Mouse (Mus musculus) heart, postnatal 25 days (tissue): ENCODE data around the gene Fam172a. TPM values are rescaled to one million over a fixed set of nuclear protein-coding genes. Genes with fewer than 3 reads are reported as not detected.

Experiments used
- DNase-seq: peaks from one replicate; pipeline ENCODE4 v3.0.0; 2022; ENCODE audit warnings: low spot score
- intact Hi-C: fragments of 180-260 bp; cut with DNase I; formaldehyde crosslinking; loops from one replicate; pipeline ENCODE4 v1.15.1; 2025
- total RNA-seq, 2 experiments: library from RNA; stranded (reverse); gene quantifications; 2 replicates each; pipeline ENCODE4 v1.2.3; 2021

Fam172a gene
- total RNA-seq, 2 experiments from 2014 or later, result 10.8 to 12.6 TPM

DNA sequence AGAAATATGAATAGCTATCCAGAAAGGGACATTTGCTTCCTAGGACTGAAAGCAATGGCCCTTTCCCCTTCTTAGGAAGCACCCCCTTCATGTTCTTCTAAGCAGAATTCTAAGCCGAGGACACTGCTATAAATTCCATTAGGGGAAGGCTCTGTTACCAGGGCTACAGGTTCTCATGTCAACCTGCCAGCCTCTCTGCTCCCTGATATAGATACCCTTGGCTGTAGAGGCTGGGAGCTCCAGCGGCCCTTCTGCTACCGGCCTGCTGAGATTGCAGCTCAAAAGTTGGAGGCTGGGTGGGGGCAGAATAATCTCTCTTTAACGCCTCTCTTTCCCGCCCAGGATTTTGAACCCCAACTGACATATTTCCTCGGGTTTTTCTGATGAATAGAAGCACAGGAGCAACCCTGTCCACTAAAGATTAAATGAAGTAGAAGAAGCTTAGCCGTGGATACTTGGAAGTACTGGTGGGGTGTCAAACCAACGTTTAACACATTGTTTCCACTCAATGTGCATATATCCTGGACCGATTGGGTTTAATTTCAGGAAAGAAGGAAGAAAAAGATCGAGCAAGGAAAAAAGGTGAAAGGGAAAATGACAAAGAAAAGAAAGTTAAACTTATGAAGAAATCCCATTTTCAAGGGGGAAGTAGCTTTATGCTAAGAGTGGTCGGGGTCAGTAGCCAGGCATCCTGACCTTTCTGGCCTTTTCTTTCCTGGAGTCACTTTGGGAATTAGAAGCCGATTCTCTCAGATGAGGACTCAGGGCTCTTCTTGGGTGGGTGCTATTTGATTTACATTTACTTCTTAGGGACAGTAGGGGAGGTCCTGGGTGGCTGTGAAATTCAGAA lies 506.2 kb downstream of the Fam172a start:
- intact Hi-C loops, result loop anchor here (10.0 kb wide), 3 partner anchors 343 to 1163 kb away; partner anchors contain the start of genes 2210408I21Rik and Slf1
- DNase-seq, result no peak

DNA sequence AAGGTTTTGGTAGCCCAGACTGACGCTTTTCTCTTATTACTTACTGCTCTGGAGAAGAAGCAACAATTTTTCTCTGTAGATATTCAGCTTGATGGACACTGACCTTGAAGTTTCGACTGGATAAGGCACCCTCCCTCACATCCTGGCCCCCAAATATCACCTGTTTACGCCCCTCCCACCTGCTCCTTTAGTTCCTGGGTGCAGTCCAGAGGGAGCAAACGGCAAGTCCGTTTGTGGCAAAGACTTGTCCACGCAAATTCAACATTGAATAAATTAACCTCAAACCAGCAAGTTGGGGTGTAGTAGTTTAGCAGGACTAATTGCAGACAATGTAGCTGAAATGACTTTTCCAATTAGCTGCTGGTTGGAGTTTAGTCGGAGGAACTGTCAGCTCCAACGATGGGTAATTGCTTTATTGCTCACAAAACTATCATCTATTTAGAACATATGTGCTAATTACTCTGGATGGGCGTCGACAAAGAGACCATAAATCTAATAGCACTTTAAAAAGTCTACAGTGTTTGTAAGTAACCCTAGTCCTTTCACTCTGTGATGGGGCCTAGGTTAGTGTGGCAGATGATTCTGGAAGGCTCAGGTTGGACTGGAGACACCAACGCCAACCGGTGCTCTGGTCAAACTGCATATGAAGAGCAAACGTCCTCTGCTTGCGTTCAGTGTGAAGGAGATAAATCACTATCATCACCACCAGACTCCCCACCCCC lies 507.0 kb downstream of the Fam172a start:
- intact Hi-C loops, result loop anchor here (10.0 kb wide), 3 partner anchors 344 to 1164 kb away; partner anchors contain the start of genes 2210408I21Rik and Slf1
- no peak for DNase-seq

DNA sequence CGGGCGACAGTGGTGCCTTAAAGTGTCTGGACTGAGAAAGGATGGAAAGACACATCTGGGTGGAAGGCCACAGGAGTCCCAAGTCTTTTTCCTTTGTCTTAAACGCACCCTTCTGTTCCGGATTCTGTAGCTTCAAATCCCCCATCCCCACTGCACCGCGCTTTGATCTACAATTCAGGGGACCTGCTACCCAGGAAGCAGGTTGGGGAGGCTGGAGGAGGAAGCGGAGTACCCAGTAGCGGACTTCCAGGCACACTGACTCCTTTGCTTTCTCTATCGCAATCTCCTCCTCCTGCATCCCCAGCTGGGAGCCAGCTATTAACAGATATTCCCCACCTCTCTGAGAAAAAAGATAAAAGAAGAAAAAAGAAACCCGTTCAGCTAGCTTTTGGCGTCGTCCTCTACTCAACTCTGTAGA lies 507.8 kb downstream of the Fam172a start:
- no peak for DNase-seq
- intact Hi-C loops, result loop anchor here (10.0 kb wide), 3 partner anchors 345 to 1165 kb away; partner anchors contain the start of genes 2210408I21Rik and Slf1

DNA sequence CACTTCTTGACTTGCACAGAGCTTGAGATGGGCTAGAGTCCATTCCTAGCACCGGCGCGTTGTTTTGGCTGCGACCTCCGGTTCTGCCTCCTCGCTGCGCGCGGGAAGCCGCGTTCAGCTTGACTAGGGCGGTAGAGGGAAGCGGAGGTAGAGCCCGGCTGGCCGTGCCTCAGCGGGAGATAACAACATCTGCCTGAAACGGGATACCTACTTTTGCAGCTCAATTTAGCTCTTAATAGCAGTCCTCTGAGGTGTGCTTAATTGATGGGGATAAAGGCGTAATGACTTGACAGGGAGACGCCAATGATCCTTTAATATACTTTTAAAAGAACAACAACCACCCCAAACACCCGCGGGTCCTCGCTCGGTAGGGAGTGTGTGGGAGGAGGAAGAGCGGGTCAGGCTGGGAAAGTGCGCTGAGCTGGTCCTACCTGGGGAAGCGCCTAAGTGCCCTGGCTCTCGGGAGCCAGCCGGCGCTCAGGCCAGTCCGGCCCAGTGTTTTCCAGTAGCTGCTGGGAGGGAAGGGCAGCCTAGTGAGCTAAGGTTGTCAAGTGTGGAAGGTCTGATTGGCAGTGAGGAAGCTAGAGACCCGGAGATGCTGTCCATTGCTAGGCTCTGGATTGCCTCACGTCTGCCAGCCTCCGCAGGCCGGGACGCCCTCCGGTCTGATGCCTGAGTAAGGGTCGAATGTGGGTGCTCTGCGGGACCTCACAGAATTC lies 508.4 kb downstream of the Fam172a start:
- DNase-seq, result no peak
- intact Hi-C loops, result no loop called here

DNA sequence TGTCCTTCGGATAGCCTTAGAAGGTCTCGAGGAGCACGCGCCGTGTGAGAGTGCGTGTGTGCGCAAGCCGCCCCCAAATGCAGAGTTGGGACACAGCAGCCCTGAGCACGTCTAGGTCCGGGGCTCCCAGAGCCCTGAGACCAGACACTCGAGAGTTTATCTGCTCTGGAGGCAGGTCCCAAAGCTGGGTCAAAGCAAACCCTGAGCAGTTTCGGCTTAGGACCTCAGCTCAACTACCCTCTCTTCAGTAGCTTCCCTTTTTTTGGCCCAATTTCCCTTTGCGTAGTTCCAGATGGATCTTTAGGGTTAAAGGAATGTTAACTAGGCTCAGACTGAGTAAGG lies 508.9 kb downstream of the Fam172a start:
- no peak for DNase-seq
- intact Hi-C loops, result no loop called here

DNA sequence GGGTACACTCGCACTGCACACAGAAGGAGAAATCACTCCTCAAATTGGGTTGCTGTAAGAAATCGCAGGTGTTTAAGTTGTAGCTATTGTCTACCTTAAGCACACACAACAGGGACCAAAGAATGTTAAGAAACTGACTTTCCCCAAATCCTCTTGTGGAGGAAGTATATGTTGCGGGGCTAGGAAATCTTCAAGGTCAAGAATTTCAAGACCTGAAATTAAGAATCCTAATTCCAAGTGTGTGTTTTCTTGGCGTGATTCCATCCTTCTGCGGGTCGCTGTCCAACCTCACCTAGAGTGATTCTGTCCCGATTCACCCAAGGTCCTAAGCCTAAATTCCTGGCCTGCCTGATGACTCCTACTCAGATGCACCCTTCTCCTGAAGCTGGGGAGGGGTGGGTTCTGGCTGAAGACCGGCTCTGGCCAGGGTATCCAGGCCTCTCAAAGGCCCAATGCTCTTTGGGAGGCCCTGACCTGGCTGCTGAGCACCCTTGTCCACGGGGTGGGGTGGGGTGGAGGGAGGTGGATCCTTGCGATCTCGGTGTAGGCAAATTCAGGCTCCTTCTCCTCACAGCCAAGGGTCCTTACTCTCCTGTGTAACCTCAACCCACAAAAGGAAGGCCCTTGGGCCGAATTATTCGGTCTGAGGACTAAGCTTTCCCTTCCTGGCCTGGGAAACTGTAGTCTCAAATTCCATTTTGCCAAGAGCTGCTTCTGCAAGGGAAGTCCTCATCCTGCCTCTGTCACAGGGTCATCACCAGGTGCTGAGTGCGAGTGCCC lies 509.6 kb downstream of the Fam172a start:
- intact Hi-C loops, result no loop called here
- no peak for DNase-seq

DNA sequence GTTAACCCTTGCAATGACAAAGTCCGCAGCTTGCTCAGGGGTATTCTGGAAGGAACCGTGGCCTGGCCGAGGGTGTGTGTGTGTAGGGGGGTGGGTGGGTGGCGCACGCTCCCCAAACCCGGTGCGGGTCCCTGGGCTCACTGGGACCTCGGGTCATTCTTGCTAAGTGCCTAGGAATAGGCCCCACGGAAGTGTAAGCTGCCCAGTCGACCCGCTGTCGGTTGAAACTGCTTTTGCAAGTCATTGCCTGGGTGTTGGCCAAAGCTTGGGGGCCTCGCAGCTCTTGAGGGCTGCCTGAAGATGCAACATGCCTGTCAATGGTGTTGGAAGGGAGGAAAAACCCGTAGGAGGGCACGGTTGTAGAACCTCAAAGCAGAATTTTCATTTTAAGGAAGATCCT lies 510.3 kb downstream of the Fam172a start:
- intact Hi-C loops, result no loop called here

DNA sequence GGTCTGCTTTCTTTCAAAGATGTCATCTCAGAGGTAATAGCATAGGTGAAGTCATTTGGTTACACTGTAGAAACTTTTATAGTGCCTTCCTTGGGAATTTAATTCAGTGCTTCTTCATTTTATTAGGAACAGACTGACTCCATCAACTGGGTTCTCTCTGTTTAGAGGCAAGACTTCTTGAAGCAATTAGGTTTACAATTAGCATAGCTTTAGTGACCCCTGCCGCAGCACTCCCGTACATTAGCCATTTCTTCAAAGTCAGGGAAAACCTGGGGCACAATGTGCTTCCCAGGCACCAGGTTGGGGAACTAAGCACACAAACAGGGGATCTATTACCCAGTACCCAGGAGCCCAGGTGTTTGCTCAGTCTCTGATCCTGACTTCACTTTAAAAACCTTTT lies 511.3 kb downstream of the Fam172a start:
- intact Hi-C loops, result no loop called here

More for the DNA sequence above, 510.3 kb downstream of the Fam172a start:
- no peak for DNase-seq

DNA sequence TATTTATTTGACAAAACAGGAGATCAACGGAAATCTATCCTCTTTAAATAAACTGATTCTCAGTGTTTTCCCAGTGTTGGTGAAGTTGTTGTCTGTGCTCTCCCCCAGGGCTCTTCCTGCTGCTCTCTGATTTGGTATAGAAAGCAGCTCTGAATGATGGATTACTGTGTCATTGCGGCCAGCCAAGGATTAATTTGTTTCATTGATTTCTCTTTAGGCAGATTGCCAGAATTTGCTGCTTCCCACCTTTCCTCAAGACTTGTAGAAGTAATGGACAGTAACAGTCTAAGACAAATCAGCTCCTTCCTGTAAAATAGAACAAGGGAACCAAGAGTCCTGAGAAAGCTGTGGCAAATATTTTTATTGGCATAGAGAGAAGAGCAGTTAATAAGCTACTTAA lies 513.4 kb downstream of the Fam172a start:
- intact Hi-C loops, result no loop called here
- no peak for DNase-seq

More for the DNA sequence above, 511.3 kb downstream of the Fam172a start:
- no peak for DNase-seq
